Mouse (Mus musculus): Measurements from ENCODE around the gene Gm45713. TPM values are rescaled to one million over a fixed set of nuclear protein-coding genes. Genes with fewer than 3 reads are reported as not detected.

Gene Gm45713
- total and polyA plus RNA-seq, 3 experiments = 3.9 TPM; not detected in 2

DNA sequence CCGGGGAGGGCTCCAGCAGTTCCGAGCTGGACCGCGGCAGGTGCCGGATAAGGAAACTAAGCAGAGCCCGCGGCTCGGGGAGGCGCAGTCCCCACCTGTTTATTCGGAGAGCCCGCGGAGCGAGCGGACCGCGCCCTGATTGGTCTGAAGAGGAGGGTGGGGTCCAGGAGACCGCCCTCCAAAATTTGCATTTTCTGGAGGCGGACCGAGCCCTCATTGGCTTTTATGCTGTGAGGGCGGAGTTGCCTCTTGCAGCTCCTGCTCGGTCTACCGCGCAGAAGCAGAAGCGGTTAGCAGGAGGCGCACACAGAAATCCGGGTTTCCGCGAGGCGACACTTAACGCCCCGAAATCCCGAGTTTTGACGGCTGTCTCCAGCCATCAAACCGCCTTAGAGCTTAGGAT lies 46.2 kb upstream of the Gm45713 start (continued):
- TF ChIP-seq POLR2AphosphoS2 (IDR thresholded peaks at IDR 0.05; ENCODE audit: low read length) = peak; percentile 54; the same call in 1 of the 2 replicates
- peak; percentile 56 to 90; a peak in 2 of 4 replicates for TF ChIP-seq POLR2A (IDR thresholded peaks at IDR 0.05; ENCODE audit: control insufficient read depth in 1 of 2, insufficient read depth in 1 of 2, low read depth in 1 of 2, low read length in 2 of 2, poor library complexity in 1 of 2)
- TF ChIP-seq ZMIZ1 (IDR thresholded peaks at IDR 0.05; ENCODE audit: low read depth, low read length) = peak; percentile 74; the same call in 1 of the 2 replicates
- TF ChIP-seq ELF1 (IDR thresholded peaks at IDR 0.05; ENCODE audit: low read depth, low read length) = no peak
- peak; percentile 62; the same call in 1 of the 2 replicates for TF ChIP-seq E2F4 (IDR thresholded peaks at IDR 0.05; ENCODE audit: borderline replicate concordance, low read depth, low read length)
- no peak; the same call in 1 of the 2 replicates for TF ChIP-seq MXI1 (IDR thresholded peaks at IDR 0.05; ENCODE audit: low read depth, low read length)
- peak; percentile 39 for TF ChIP-seq TCF12 (IDR thresholded peaks at IDR 0.05; ENCODE audit: low read depth, low read length)
- 0 out of 2 replicates have a peak, but pooled peaks have one; percentile 46 for TF ChIP-seq TBP (IDR thresholded peaks at IDR 0.05; ENCODE audit: low read depth, low read length)
- no peak for TF ChIP-seq MYC (IDR thresholded peaks at IDR 0.05; ENCODE audit: low read depth, low read length)
- TF ChIP-seq UBTF (IDR thresholded peaks at IDR 0.05; ENCODE audit: borderline replicate concordance, insufficient read depth, low read depth, low read length) = no peak
- no peak for TF ChIP-seq ZKSCAN1 (IDR thresholded peaks at IDR 0.05; ENCODE audit: low read depth, low read length)
- no peak for TF ChIP-seq USF1 (IDR thresholded peaks at IDR 0.05; ENCODE audit: low read depth, low read length)

DNA sequence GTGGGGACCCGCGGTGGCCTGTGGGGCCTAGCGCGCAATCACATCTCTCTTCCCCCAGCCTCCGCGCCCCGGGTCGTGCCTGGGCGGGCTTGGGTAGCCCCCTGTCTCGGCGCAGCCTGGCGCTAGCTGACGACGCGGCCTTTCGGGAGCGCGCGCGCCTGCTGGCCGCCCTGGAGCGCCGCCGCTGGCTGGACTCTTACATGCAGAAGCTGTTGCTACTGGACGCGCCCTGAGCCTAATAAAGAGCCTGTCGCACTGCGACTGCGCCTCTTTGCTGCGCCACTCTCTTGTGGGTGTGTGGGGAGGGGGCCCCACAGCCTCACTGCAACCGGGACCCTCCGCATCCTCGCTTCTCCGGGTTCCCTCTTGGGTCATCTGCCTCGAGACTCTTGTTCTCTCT lies 45.5 kb upstream of the Gm45713 start:
- peaks cover 0 to 3% of the 10 kb centered on the region in 2 experiments; a peak in 2 of 4 replicates for H3K36me3 ChIP-seq (ENCODE audit: control insufficient read depth in 1 of 2, insufficient read depth in 2 of 2, low read length in 2 of 2)
- no peaks in the 10 kb centered on the region for H3K79me2 ChIP-seq (ENCODE audit: control insufficient read depth, insufficient read depth, low read length, poor library complexity)
- no peak overlapping the region; the same call in 1 of the 2 replicates for H3K9ac ChIP-seq (ENCODE audit: control insufficient read depth, low read depth, low read length, poor library complexity, severe bottlenecking)
- H3K4me1 ChIP-seq (ENCODE audit: control insufficient read depth in 1 of 2, insufficient read depth in 2 of 2, low read length in 2 of 2) = peaks cover 0 to 5% of the 10 kb centered on the region in 2 experiments; a peak in 2 of 4 replicates
- H3K27me3 ChIP-seq (ENCODE audit: control insufficient read depth in 1 of 2, insufficient read depth in 2 of 2, low read length in 2 of 2) = no peaks in the 10 kb centered on the region
- no peak for TF ChIP-seq KAT2A (conservative IDR thresholded peaks at IDR 0.05; ENCODE audit: low read depth, low read length)
- TF ChIP-seq MAFK (IDR thresholded peaks at IDR 0.05; ENCODE audit: borderline replicate concordance, low read depth, low read length) = no peak
- no peak for TF ChIP-seq NRF1 (IDR thresholded peaks at IDR 0.05; ENCODE audit: insufficient read depth, low read depth, low read length, poor library complexity, severe bottlenecking)
- no peak for TF ChIP-seq CTCF (IDR thresholded peaks at IDR 0.05 in 2 of 3, conservative IDR thresholded peaks at IDR 0.05 in 1 of 3; ENCODE audit: control insufficient read depth in 1 of 3, insufficient read depth in 1 of 3, low read depth in 2 of 3, low read length in 3 of 3, poor library complexity in 1 of 3, severe bottlenecking in 1 of 3)
- TF ChIP-seq UBTF (IDR thresholded peaks at IDR 0.05; ENCODE audit: borderline replicate concordance, insufficient read depth, low read depth, low read length) = no peak
- no peak for TF ChIP-seq JUND (IDR thresholded peaks at IDR 0.05; ENCODE audit: low read depth, low read length)
- no peak for TF ChIP-seq SIN3A (IDR thresholded peaks at IDR 0.05; ENCODE audit: low read length)
- no peak for TF ChIP-seq MEF2A (IDR thresholded peaks at IDR 0.05; ENCODE audit: extremely low read depth, insufficient replicate concordance, low read depth, low read length, poor library complexity, severe bottlenecking)
- TF ChIP-seq NELFE (IDR thresholded peaks at IDR 0.05; ENCODE audit: low read depth, low read length) = no peak
- no peak for TF ChIP-seq USF1 (IDR thresholded peaks at IDR 0.05; ENCODE audit: low read depth, low read length)
- H3K9me3 ChIP-seq (replicated peaks; ENCODE audit: insufficient read depth, low read length) = no peaks in the 10 kb centered on the region
- no peak for DNase-seq (ENCODE audit: low read depth, low spot score)
- H3K27ac ChIP-seq (ENCODE audit: control insufficient read depth, low read depth, low read length) = no peak overlapping the region
- no peak overlapping the region for H3K4me3 ChIP-seq (ENCODE audit: control insufficient read depth in 1 of 2, insufficient read depth in 1 of 2, low read depth in 2 of 2, low read length in 2 of 2)

Measured in MEL (cell line).